Comparison of ENCODE assay signal across 8 mouse cellular contexts in genomic region chr2:92372767-92373436, GRCm38 (mm10). TPM values are rescaled to one million over a fixed set of nuclear protein-coding genes. Genes with fewer than 3 reads are reported as not detected.
A peak's percentile ranks its signal among the peaks of the same experiment; 100 is the strongest.
DNase-seq lines count a peak whose midpoint lies in the region; ATAC-seq lines count a peak whose summit lies in the region.

No protein-coding gene starts in this region.

- ATAC-seq in cerebellum, adult (ENCODE audit: insufficient number of reproducible peaks, low FRiP score, low TSS enrichment): no peak

- intact Hi-C loops in left cerebral cortex, postnatal 36 days (cut with DNase I): no loop called here

- peak; percentile 59 for DNase-seq in cerebellum, adult 11 months
- DNase-seq in urinary bladder, adult 18-20 months (ENCODE audit: low spot score in 2 of 2): peak; percentile 55 to 58
- DNase-seq in urinary bladder, postnatal 10 days (ENCODE audit: low spot score): no peak
- DNase-seq in kidney, postnatal 25 days: peak; percentile 90 to 92
- peak; percentile 53 for DNase-seq in yolk sac, embryonic 10.5 days (ENCODE audit: low spot score)
- no peak for DNase-seq in B cell, adult 2 months
- DNase-seq in left cerebral cortex, postnatal 36 days (ENCODE audit: low spot score in 2 of 2): no peak

RNA-seq across cellular contexts. Expression of gene Pex16, which starts 1.6 kb away (rescaled TPM):
- 10 to 100 TPM; 33.4 to 34.1 TPM for total RNA-seq in left cerebral cortex, postnatal 36 days (2021)

RNA-seq across cellular contexts. Expression of gene Large2, which starts 1.8 kb away (rescaled TPM):
- total RNA-seq in left cerebral cortex, postnatal 36 days (2021): under 1 TPM; 0.47 to 0.97 TPM

RNA-seq across cellular contexts. Expression of gene 1700029I15Rik, which starts 9.4 kb away (rescaled TPM):
- total RNA-seq in left cerebral cortex, postnatal 36 days (2021): 1 to 10 TPM; 3.6 to 4.2 TPM

RNA-seq across cellular contexts. Expression of gene Mapk8ip1, which starts 28.2 kb away (rescaled TPM):
- 100 to 1,000 TPM; 344 to 389 TPM for total RNA-seq in left cerebral cortex, postnatal 36 days (2021)

Comparison
In these comparisons a context has a peak if more than half of its experiments do, and no peak if none do; other contexts are left out.
1. DNase-seq: peak in cerebellum, adult 11 months (single experiment), urinary bladder, adult 18-20 months (2 of 2), kidney, postnatal 25 days (2 of 2) and yolk sac, embryonic 10.5 days (single experiment); none in urinary bladder, postnatal 10 days (single experiment), B cell, adult 2 months (0 of 2) and left cerebral cortex, postnatal 36 days (0 of 2).